Mouse (Mus musculus) heart, postnatal 0 days (tissue): ENCODE results near the gene Pilra. TPM values are rescaled to one million over a fixed set of nuclear protein-coding genes. Genes with fewer than 3 reads are reported as not detected.
"Not testable (repeated sequence)": the region's sequence is repeated elsewhere in the genome, so short reads cannot be mapped to it uniquely, and the experiment has no call there.

Experiments used
- ATAC-seq: fragments of 200-750 bp; cut with Nextera tagmentation; 2 replicates; pipeline ENCODE4 v1.8.0; 2017; ENCODE audit warnings: low read depth, moderate number of reproducible peaks, moderate library complexity; ENCODE audit not compliant: insufficient read depth
- DNase-seq: peaks from one replicate; pipeline ENCODE4 v3.0.0-alpha.2; 2016; ENCODE audit warnings: low spot score
- H3K27ac ChIP-seq: fragments of 300-500 bp; sonication (generic); 2 replicates; pipeline ENCODE4 v1.5.1; 2014; ENCODE audit warnings: low read depth, mild to moderate bottlenecking
- H3K27me3 ChIP-seq: fragments of 300-500 bp; sonication (generic); 2 replicates; pipeline ENCODE4 v1.6.1; 2014; ENCODE audit warnings: low read length, mixed read lengths; ENCODE audit not compliant: control insufficient read depth, insufficient read depth
- H3K36me3 ChIP-seq: fragments of 300-500 bp; sonication (generic); replicated peaks from 2 replicates; pipeline ENCODE4 v1.6.1; 2014; ENCODE audit warnings: low read length, mixed read lengths; ENCODE audit not compliant: control insufficient read depth, insufficient read depth
- H3K4me1 ChIP-seq: fragments of 300-500 bp; sonication (generic); 2 replicates; pipeline ENCODE4 v1.6.1; 2014; ENCODE audit warnings: antibody characterized with exemption; ENCODE audit not compliant: control insufficient read depth, insufficient read depth
- H3K4me2 ChIP-seq: fragments of 300-500 bp; sonication (generic); 2 replicates; pipeline ENCODE4 v1.6.1; 2014; ENCODE audit warnings: low read depth, mild to moderate bottlenecking, low read length, moderate library complexity
- H3K4me3 ChIP-seq: fragments of 300-500 bp; sonication (generic); 2 replicates; pipeline ENCODE4 v1.5.1; 2014; ENCODE audit warnings: low read depth, low read length
- H3K9ac ChIP-seq: fragments of 300-500 bp; sonication (generic); replicated peaks from 2 replicates; pipeline ENCODE4 v1.6.1; 2014; ENCODE audit warnings: low read depth, low read length, mixed read lengths
- H3K9me3 ChIP-seq: fragments of 300-500 bp; sonication (generic); replicated peaks from 2 replicates; pipeline ENCODE4 v1.6.1; 2016; ENCODE audit warnings: low read length; ENCODE audit not compliant: control insufficient read depth
- WGBS: fragments of 180-500 bp; shearing (Covaris S2); extraction: QIAGEN DNeasy Blood & Tissue Kit; methylation state at CpG from one replicate; pipeline ENCODE4 v1.1.7; 2014; 5-methylcytosine and 5-hydroxymethylcytosine counted together
- polyA plus RNA-seq: library from polyadenylated mRNA; unstranded; fragments of >200 nt; fragmentation: Nextera tagmentation; extraction: Ambion mirVana; gene quantifications from 2 replicates; pipeline ENCODE4 v1.2.1, GENCODE M21; 2015
- total RNA-seq: library from RNA; depleted of rRNA; stranded (reverse); fragments of >200 nt; gene quantifications from 2 replicates; pipeline ENCODE4 v1.2.3, GENCODE M21; 2014; ENCODE audit warnings: low replicate concordance

Gene Pilra
- total and polyA plus RNA-seq, 2 experiments from 2014 or later = 2.0 to 78.0 TPM

DNA sequence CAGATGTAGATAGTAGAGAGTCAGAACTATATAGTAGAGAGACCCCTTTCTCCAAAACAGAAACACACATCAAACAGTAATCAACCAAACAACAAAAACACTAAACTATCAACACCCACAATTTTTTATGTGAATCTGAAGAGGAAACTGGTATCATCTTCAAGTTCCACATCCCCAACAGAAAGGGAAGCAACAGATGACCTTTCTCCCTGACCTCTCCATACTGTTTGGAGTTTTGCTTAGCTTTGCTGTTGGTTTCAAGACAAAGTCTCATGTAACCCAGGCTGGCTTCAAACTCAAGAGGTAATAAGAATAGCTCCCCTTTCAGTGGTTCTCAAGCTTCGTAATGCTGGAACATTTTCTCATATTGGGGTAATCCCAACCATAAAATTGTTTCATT, 27.9 kb upstream of the Pilra start:
- H3K9me3 ChIP-seq, H3K9ac ChIP-seq, DNase-seq, H3K4me2 ChIP-seq, H3K4me3 ChIP-seq, ATAC-seq, H3K36me3 ChIP-seq, H3K4me1 ChIP-seq, H3K27me3 ChIP-seq, H3K27ac ChIP-seq: not testable (repeated sequence)
- WGBS = 96% methylated on average over 1 of the region's 1 CpGs

DNA sequence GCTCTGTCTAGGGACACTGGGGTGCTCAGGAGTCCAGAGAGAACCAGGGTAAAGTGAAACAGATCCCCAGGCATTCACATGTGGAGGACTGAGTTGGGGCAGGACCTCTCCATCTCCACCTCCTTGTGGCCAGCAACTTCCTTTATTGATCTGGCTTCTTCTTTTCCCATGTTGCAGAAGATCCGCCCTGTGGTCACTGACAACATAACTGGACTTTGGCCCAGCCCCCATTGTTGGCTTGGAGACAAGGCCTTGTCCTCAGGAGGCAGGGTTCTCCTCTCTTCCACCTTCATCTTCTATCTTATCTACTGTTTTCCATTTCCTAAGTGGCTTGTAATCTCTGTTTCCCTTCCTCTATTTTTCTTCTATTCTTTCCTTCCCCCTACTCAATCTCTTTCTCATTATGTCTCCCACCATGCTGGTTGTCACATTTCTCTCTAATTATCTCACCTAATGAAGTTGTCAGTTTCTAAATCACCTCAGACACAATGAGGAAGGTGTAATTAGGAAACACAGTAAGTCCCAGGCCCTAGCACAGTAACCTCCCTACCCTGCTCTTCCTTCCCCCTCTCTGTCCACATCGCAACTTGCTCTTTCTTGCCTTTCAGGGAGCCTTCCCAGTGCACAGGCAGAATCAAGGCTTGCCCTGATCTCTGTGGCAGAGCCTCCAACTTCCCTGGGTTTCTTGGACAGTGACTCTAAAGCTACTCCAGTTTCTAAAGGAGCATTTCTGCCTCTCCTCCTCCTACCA, 22.1 kb upstream of the Pilra start, which contains the start of gene Pilrb1:
Pilrb1 (minus strand) TSS at position 147 of the 751 bp plus-strand sequence.
- not testable (repeated sequence) for H3K27ac ChIP-seq, H3K9me3 ChIP-seq, H3K36me3 ChIP-seq, H3K27me3 ChIP-seq, ATAC-seq, H3K9ac ChIP-seq, H3K4me2 ChIP-seq, DNase-seq, H3K4me3 ChIP-seq, H3K4me1 ChIP-seq
- 55% methylated on average over 2 of the region's 2 CpGs for WGBS

DNA sequence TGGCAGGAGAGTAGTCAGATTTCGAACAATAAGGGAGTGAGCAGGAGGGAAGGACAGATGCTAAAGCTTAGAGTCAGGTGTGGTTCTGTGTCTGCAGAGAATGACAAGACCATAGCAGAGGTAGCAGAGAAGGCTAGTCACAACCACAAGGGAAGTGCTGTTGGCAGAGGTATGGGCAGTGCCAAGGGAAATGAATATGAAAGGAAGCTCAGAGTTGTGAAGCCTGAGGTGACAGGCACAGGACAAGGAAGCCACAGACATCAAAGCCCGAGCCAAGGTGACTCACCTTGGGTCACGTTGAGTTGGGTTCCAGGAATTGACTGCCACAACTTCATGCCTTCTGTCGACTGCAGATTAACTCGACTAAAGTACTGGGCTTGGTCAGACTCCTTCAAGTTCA, 20.8 kb upstream of the Pilra start:
- H3K27ac ChIP-seq, H3K9me3 ChIP-seq, H3K4me2 ChIP-seq, H3K4me3 ChIP-seq, ATAC-seq, DNase-seq, H3K36me3 ChIP-seq, H3K27me3 ChIP-seq, H3K9ac ChIP-seq, H3K4me1 ChIP-seq: not testable (repeated sequence)
- 52% methylated on average over 4 of the region's 5 CpGs for WGBS

DNA sequence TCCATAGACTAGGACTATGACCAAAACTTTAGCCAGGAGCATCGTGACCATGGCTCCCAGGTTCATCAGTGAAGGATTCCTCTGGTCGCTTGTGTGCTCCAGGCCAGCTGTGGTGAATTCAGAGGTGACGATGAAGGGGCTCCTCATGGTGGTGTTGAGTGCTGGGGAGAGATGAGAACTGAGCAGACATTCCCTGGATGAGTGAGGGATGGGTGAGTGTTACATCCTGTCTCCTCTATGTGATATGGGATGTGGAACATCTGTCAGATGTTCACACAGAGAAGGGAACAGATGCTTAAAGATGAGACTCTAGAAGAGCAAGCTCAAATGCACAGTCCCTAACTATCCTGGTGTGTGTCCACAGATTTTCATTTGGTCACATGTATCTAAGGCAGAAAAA, 18.8 kb upstream of the Pilra start:
- 51% methylated on average over 3 of the region's 3 CpGs for WGBS

DNA sequence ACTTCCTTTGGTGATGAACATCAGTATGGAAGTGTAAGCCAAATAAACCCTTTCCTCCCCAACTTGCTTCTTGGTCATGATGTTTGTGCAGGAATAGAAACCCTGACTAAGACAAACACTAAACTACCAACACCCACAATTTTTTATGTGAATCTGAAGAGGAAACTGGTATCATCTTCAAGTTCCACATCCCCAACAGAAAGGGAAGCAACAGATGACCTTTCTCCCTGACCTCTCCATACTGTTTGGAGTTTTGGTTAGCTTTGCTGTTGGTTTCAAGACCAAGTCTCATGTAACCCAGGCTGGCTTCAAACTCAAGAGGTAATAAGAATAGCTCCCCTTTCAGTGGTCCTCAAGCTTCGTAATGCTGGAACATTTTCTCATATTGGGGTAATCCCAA, 14.2 kb upstream of the Pilra start:
- not testable (repeated sequence) for H3K9me3 ChIP-seq, DNase-seq, H3K36me3 ChIP-seq, H3K4me3 ChIP-seq, H3K27me3 ChIP-seq, H3K4me1 ChIP-seq, H3K27ac ChIP-seq, ATAC-seq, H3K9ac ChIP-seq, H3K4me2 ChIP-seq
- WGBS = 44% methylated on average over 1 of the region's 1 CpGs

More for the DNA sequence above, 18.8 kb upstream of the Pilra start:
- H3K36me3 ChIP-seq, H3K4me3 ChIP-seq, H3K27me3 ChIP-seq, H3K9me3 ChIP-seq, H3K9ac ChIP-seq, H3K4me1 ChIP-seq, H3K4me2 ChIP-seq, DNase-seq, H3K27ac ChIP-seq, ATAC-seq: not testable (repeated sequence)

DNA sequence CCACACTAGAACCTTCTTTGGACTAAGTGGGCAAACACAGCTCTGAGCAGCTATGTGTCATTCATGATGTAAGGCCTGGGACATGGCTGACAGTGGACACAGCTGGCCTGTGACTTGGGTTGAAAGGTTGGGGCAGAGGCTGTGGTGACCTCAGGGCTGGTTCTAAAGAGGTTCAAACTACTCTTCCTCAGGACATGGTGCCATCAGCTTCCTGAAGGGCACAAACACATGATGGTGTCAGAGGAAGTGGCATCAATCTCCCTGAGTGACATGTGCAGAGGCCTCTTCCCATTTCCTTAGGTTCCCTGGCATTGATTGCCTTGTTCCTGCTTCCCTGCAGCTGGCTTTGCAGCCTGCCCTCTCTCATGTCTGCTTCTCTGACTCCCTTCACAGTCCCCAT, 1.0 kb upstream of the Pilra start:
- not testable (repeated sequence) for H3K4me3 ChIP-seq, H3K4me2 ChIP-seq, H3K36me3 ChIP-seq, H3K27me3 ChIP-seq, H3K4me1 ChIP-seq, H3K9me3 ChIP-seq, H3K9ac ChIP-seq, H3K27ac ChIP-seq, DNase-seq, ATAC-seq
